Mouse (Mus musculus) midbrain, embryonic 15.5 days (tissue): ENCODE results near the gene Zdhhc13. TPM values are rescaled to one million over a fixed set of nuclear protein-coding genes. Genes with fewer than 3 reads are reported as not detected.

ENCODE experiments used
- ATAC-seq: fragments of 200-750 bp; cut with Nextera tagmentation; replicated peaks from 2 replicates; pipeline ENCODE4 v1.8.0; 2017; ENCODE audit warnings: moderate TSS enrichment
- H3K27ac ChIP-seq: fragments of 300-500 bp; sonication (generic); 2 replicates; pipeline ENCODE4 v1.5.1; 2015; ENCODE audit warnings: mild to moderate bottlenecking, inconsistent platforms
- H3K27me3 ChIP-seq: fragments of 300-500 bp; sonication (generic); replicated peaks from 2 replicates; pipeline ENCODE4 v1.6.1; 2015; ENCODE audit warnings: inconsistent platforms
- H3K36me3 ChIP-seq: fragments of 300-500 bp; sonication (generic); replicated peaks from 2 replicates; pipeline ENCODE4 v1.6.1; 2015; ENCODE audit warnings: inconsistent platforms
- H3K4me1 ChIP-seq: fragments of 300-500 bp; sonication (generic); 2 replicates; pipeline ENCODE4 v1.6.1; 2015; ENCODE audit warnings: inconsistent platforms
- H3K4me2 ChIP-seq: fragments of 300-500 bp; sonication (generic); 2 replicates; pipeline ENCODE4 v1.6.1; 2015; ENCODE audit warnings: inconsistent platforms, mild to moderate bottlenecking, moderate library complexity
- H3K4me3 ChIP-seq: fragments of 300-500 bp; sonication (generic); 2 replicates; pipeline ENCODE4 v1.5.1; 2015; ENCODE audit warnings: mild to moderate bottlenecking, inconsistent platforms
- H3K9ac ChIP-seq: fragments of 300-500 bp; sonication (generic); 2 replicates; pipeline ENCODE4 v1.6.1; 2015; ENCODE audit warnings: mild to moderate bottlenecking, inconsistent platforms
- H3K9me3 ChIP-seq: fragments of 300-500 bp; sonication (generic); 2 replicates; pipeline ENCODE4 v1.6.1; 2016; ENCODE audit warnings: inconsistent platforms
- WGBS: fragments of 180-500 bp; shearing (Covaris S2); methylation state at CpG from one replicate; pipeline ENCODE4 v1.1.7; 2015; ENCODE audit warnings: mixed read lengths; 5-methylcytosine and 5-hydroxymethylcytosine counted together
- polyA plus RNA-seq: library from polyadenylated mRNA; unstranded; fragments of >200 nt; fragmentation: Nextera tagmentation; extraction: Ambion mirVana; gene quantifications from 2 replicates; pipeline ENCODE4 v1.2.1, GENCODE M21; 2015

Zdhhc13 gene
- polyA plus RNA-seq, 1 experiment from 2014 or later = 38.7 TPM

DNA sequence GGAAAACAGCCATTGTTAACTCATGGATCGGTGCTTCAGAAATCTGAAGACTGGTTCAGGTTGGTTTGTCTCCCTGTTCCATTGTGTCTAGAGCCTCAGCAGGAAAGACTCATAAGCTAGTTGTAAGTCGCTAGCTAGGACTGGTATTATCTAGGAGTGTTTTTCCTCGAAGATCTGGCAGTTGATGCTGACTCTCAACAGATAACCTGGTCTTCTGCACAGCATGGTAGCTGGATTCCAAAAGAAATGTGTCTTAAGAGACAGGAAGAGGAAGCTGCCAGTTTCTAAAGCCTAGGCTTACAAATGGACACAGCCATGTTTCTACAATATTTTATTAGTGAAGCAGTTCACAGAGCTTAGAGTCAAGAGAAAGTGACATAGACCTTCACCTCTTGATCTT, 2.6 kb downstream of the Zdhhc13 start:
- 77% methylated on average over 3 of the region's 3 CpGs for WGBS
- Histone ChIP-seq H3K36me3 (0 out of 2 replicates have a peak, but pooled peaks cover 3% of the 10 kb centered on the region), H3K27me3 (no peaks in the 10 kb centered on the region), H3K4me2 (no peak overlapping the region), H3K4me1 (peaks cover 26% of the 10 kb centered on the region), H3K27ac (no peak overlapping the region), H3K9me3 (no peaks in the 10 kb centered on the region), H3K9ac (no peak overlapping the region), H3K4me3 (no peak overlapping the region)
- ATAC-seq = no peak

DNA sequence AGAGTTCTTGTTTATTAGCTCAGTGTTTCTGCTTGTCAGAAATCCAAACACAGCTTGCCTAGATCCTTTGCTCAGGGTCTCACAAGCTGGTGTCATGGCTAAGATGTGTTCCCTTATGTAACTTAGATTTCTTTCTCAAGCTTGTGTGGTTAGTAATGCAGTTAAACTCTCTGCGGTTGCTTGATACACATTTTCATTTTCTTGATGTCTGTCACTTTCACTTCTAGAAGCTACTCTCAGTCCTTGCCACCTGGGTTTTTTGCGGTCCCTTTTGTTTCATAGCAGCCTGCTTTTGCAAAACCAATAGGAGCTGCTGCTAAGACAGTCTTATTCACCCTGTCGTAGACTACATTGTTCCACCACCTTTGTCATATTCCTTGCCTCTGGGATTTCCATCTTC, 6.3 kb downstream of the Zdhhc13 start:
- H3K4me1 ChIP-seq = peaks cover 13% of the 10 kb centered on the region
- H3K27ac ChIP-seq = no peak overlapping the region
- no peaks in the 10 kb centered on the region for H3K9me3 ChIP-seq
- H3K36me3 ChIP-seq = peaks cover 7% of the 10 kb centered on the region; the same call in 1 of the 2 replicates
- no peak overlapping the region for H3K4me3 ChIP-seq
- no peak overlapping the region for H3K9ac ChIP-seq
- no peak overlapping the region for H3K4me2 ChIP-seq
- 80% methylated on average over 3 of the region's 3 CpGs for WGBS
- no peaks in the 10 kb centered on the region for H3K27me3 ChIP-seq
- ATAC-seq = no peak

DNA sequence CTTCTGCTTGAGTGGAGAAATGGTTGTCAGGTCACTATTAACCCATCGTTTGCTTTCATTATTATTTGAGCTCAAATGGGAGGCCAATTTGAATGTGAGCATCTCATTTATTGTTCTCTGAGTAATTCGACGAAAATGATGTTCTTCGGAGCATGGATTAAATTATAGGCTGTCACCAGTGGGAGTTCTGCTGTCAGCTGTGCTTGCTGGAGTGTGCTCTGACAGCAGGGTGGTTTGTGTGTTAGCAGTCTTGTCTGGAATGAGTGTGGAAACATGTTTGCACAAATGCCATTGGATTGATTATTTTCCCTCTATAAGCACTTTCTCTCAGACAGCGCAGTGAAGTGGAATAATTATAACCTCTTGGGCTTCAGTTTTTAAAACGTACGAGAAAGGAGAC, 14.6 kb downstream of the Zdhhc13 start:
- ATAC-seq = no peak
- no peaks in the 10 kb centered on the region for H3K9me3 ChIP-seq
- H3K27ac ChIP-seq = no peak overlapping the region
- no peaks in the 10 kb centered on the region for H3K4me1 ChIP-seq
- no peak overlapping the region for H3K4me3 ChIP-seq
- WGBS = 80% methylated on average over 7 of the region's 7 CpGs
- H3K4me2 ChIP-seq = no peak overlapping the region
- H3K9ac ChIP-seq = no peak overlapping the region
- H3K36me3 ChIP-seq = peaks cover 26% of the 10 kb centered on the region
- H3K27me3 ChIP-seq = no peaks in the 10 kb centered on the region

- Histone ChIP-seq H3K4me1 (no peaks in the 10 kb centered on the region), H3K36me3 (peaks cover 32% of the 10 kb centered on the region), H3K27ac (no peak overlapping the region), H3K9ac (no peak overlapping the region), H3K4me3 (no peak overlapping the region), H3K27me3 (no peaks in the 10 kb centered on the region), H3K4me2 (no peak overlapping the region), H3K9me3 (no peaks in the 10 kb centered on the region)
- ATAC-seq = no peak
- WGBS = 89% methylated on average over 4 of the region's 4 CpGs
These were observed 17.8 kb downstream of the Zdhhc13 start for GRCm38 (mm10) chr7:48806587-48806986.

DNA sequence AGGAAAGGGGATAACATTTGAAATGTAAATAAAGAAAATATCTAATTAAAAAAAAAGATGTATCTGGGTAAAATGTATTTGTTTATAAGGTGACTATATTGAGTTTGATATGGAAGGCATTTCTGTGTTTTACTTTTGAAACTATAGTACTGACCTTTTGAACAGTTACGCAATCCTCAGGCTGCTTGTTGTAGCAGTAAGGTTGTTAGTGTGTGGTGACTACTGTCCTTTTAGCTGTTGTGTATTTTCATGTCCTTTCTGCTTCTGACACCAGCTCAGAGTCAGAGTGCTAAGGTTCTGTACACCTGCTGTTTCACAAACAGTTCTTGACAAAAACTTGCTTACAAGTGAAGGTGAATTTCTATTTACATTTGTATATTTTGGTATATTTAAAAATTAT, 21.8 kb downstream of the Zdhhc13 start:
- WGBS = 100% methylated on average over 1 of the region's 1 CpGs
- Histone ChIP-seq H3K27ac (no peak overlapping the region), H3K4me1 (no peaks in the 10 kb centered on the region), H3K27me3 (no peaks in the 10 kb centered on the region), H3K36me3 (peaks cover 19% of the 10 kb centered on the region), H3K4me2 (no peak overlapping the region), H3K9me3 (no peaks in the 10 kb centered on the region), H3K9ac (no peak overlapping the region), H3K4me3 (no peak overlapping the region)
- no peak for ATAC-seq

DNA sequence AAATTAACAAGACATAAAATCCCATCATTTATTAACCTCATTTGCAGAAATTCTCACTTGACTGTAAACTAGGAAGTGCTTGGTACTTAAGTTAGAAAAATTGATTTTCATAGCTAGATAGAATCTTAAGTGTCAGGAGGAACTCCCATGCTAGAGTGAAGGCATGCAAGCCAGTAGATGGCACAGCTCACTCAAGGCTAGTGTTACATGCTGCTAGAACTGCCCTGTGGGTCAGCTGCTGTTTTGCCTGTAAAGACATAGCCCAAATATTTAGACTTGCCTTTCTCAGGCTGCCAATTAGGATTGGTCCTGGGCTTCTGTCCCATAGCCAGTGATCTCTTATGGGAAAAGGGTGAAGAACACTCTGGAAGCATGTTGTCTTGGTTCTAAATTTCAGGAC, 23.6 kb downstream of the Zdhhc13 start:
- H3K9me3 ChIP-seq = no peaks in the 10 kb centered on the region
- no peak overlapping the region for H3K27ac ChIP-seq
- no peaks in the 10 kb centered on the region for H3K4me1 ChIP-seq
- H3K27me3 ChIP-seq = no peaks in the 10 kb centered on the region
- no peak for ATAC-seq
- H3K36me3 ChIP-seq = peaks cover 12% of the 10 kb centered on the region
- H3K9ac ChIP-seq = no peak overlapping the region
- no peak overlapping the region for H3K4me3 ChIP-seq
- no peak overlapping the region for H3K4me2 ChIP-seq

- Histone ChIP-seq H3K9ac (no peak overlapping the region), H3K36me3 (peaks cover 13% of the 10 kb centered on the region), H3K9me3 (no peaks in the 10 kb centered on the region), H3K4me1 (no peaks in the 10 kb centered on the region), H3K4me2 (no peak overlapping the region), H3K27me3 (no peaks in the 10 kb centered on the region), H3K27ac (no peak overlapping the region), H3K4me3 (no peak overlapping the region)
- no peak for ATAC-seq
- WGBS = 100% methylated on average over 1 of the region's 1 CpGs
These were observed 24.8 kb downstream of the Zdhhc13 start for GRCm38 (mm10) chr7:48813594-48813993.

DNA sequence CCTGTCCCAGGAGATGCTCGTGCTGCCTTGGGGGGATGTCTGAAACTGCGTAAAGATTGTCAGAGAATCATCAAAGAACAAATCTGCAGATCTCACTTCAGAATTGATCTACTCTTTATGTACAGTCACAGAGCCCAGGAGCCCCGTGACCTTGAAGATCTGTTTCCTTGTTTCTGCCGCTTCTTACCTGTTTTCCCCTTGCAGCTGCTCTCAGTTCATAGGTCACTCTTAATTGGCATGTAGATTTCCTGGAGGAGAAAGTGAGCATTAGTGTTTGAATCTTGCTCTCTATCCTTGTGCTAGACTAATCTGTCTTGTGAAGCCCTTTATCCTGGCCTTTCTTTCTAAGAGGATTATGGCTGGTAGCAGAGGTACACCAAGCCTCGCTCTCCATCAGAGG, 32.9 kb downstream of the Zdhhc13 start:
- Histone ChIP-seq H3K27ac (no peak overlapping the region), H3K36me3 (peaks cover 33% of the 10 kb centered on the region), H3K27me3 (no peaks in the 10 kb centered on the region), H3K4me1 (peaks cover 5% of the 10 kb centered on the region; the same call in 1 of the 2 replicates), H3K9me3 (no peaks in the 10 kb centered on the region), H3K9ac (no peak overlapping the region), H3K4me2 (no peak overlapping the region), H3K4me3 (no peak overlapping the region)
- WGBS = 56% methylated on average over 5 of the region's 5 CpGs
- no peak for ATAC-seq

DNA sequence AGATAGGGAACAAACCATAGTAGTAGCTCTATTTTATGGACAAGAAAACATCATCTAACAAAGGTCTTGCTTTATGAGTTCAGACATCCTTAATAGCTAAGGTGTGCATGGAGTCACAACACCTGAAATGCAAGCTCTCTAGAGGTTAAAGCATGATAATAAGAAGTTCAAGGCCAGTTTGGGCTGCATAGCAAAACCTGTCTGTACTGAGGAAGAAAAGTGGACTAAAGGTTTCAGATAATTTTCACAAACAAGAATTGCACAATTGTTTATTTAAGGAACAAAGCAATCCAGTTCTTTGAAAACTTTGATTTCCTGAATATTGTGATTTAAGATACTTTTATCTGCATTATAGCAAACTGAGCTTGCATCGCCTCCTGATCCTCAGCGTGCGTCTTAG, 34.8 kb downstream of the Zdhhc13 start:
- Histone ChIP-seq H3K4me3 (no peak overlapping the region), H3K9ac (no peak overlapping the region), H3K4me1 (peaks cover 5% of the 10 kb centered on the region; the same call in 1 of the 2 replicates), H3K9me3 (no peaks in the 10 kb centered on the region), H3K36me3 (peaks cover 32% of the 10 kb centered on the region), H3K4me2 (no peak overlapping the region), H3K27me3 (no peaks in the 10 kb centered on the region), H3K27ac (no peak overlapping the region)
- ATAC-seq = no peak
- WGBS = 91% methylated on average over 3 of the region's 3 CpGs

- WGBS = 95% methylated on average over 1 of the region's 1 CpGs
- H3K4me2 ChIP-seq = no peak overlapping the region
- H3K9ac ChIP-seq = no peak overlapping the region
- no peak for ATAC-seq
- H3K4me3 ChIP-seq = no peak overlapping the region
- no peaks in the 10 kb centered on the region for H3K9me3 ChIP-seq
- H3K36me3 ChIP-seq = peaks cover 32% of the 10 kb centered on the region
- peaks cover 5% of the 10 kb centered on the region; the same call in 1 of the 2 replicates for H3K4me1 ChIP-seq
- H3K27me3 ChIP-seq = no peaks in the 10 kb centered on the region
- H3K27ac ChIP-seq = no peak overlapping the region
These were observed 35.9 kb downstream of the Zdhhc13 start for GRCm38 (mm10) chr7:48824671-48825070.

DNA sequence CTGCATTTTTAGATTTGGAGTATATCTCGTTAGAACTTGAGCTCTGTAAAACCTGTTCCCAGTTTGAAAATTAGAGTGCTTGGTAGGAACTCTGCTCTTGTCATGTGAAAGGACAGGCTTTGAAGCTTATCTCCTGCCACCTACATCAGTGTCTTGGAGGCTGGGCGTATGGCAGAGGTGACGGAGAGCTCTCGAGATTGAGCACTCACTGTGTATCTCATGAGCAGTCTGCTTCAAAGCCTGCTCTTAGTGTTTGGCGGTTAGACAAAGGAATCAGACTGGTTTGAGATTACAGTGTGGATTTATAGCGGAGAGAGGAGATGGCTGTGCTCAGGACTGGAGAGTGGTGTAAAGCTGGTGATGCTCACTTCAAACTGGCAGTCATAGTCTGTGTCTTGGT, 36.4 kb downstream of the Zdhhc13 start:
- H3K4me3 ChIP-seq = no peak overlapping the region
- 91% methylated on average over 6 of the region's 6 CpGs for WGBS
- H3K9me3 ChIP-seq = no peaks in the 10 kb centered on the region
- peaks cover 5% of the 10 kb centered on the region; the same call in 1 of the 2 replicates for H3K4me1 ChIP-seq
- H3K9ac ChIP-seq = no peak overlapping the region
- no peak overlapping the region for H3K4me2 ChIP-seq
- no peaks in the 10 kb centered on the region for H3K27me3 ChIP-seq
- peaks cover 32% of the 10 kb centered on the region for H3K36me3 ChIP-seq
- H3K27ac ChIP-seq = no peak overlapping the region
- no peak for ATAC-seq

DNA sequence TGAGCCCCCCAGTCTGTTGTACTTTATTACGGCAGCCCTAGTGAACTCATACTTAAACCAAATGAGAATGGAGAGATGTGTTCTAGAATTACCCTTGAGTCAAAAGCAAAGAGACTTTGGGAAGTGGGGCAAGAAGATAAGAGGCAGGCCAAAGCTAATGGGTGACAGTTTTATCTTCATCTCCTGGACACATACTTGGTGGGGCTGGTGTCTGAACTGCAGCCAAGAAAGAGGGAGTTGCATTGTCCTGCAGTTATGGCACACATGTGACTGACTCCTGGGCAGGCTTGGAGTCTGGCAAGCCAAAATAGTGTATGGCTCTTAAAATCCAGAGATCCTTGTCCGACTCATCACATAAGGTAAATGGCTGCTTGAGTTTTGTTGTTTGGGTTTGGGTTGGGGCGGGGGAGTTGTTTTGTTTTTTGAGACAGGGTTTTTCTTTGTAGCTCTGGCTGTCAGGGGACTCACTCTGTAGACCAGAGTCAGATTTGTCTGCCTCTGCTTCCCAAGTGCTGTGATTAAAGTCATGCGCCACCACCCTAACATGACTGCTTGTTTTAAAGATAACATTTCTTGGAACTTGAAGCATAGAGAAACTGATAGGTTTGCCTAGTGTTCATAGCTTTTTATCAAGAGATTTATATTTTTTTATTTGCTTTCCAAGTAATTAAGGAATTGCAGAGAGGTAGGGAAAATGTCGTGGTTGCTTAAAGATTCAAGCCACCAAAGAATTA, 40.5 kb downstream of the Zdhhc13 start:
- Histone ChIP-seq H3K4me1 (no peaks in the 10 kb centered on the region), H3K27me3 (peaks cover 12% of the 10 kb centered on the region), H3K4me3 (no peak overlapping the region), H3K9me3 (no peaks in the 10 kb centered on the region), H3K9ac (no peak overlapping the region), H3K27ac (no peak overlapping the region), H3K4me2 (no peak overlapping the region), H3K36me3 (peaks cover 17% of the 10 kb centered on the region)
- 93% methylated on average over 5 of the region's 5 CpGs for WGBS
- no peak for ATAC-seq

DNA sequence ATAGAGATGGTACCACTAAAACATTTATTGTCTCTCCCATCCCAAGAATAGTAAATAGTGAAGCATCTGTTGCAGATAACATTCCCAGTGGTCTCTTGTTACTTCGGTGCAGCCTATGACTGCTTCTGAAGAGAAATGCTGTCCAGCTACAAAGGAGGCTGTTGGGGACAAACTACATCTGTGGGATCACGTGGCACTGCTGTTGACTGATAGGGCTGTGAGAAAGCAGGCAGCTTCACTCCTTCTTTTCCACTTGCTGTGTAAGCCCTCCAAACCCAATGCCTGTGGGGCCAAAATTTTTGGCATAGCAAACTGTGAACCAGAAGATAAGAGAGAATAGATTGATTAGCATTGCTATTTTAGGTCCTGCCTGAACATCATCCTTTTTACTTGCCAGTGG, 41.6 kb downstream of the Zdhhc13 start:
- no peak for ATAC-seq
- H3K9me3 ChIP-seq = no peaks in the 10 kb centered on the region
- H3K4me3 ChIP-seq = no peak overlapping the region
- 73% methylated on average over 2 of the region's 2 CpGs for WGBS
- H3K27ac ChIP-seq = no peak overlapping the region
- H3K27me3 ChIP-seq = peaks cover 12% of the 10 kb centered on the region
- H3K4me1 ChIP-seq = peaks cover 10% of the 10 kb centered on the region
- H3K9ac ChIP-seq = no peak overlapping the region
- peaks cover 11% of the 10 kb centered on the region for H3K36me3 ChIP-seq
- H3K4me2 ChIP-seq = no peak overlapping the region
